Mouse (Mus musculus) ES-E14 (cell line): ENCODE measurements at regions not wholly inside any gene's neighbourhood (a gene's known extent, or its start where the extent isn't known, plus 50 kb on each side); places are given as distances from the start of the nearest gene placed in this dataset.

ENCODE experiments used
- DNase-seq: peaks from one replicate; pipeline ENCODE4 v3.0.0-alpha.2; 2013; ENCODE audit warnings: low read depth, low spot score
- H3K27ac ChIP-seq: 2 replicates; pipeline ENCODE4 v1.5.1; 2012; ENCODE audit warnings: low read depth, mild to moderate bottlenecking, low read length, moderate library complexity, mixed read lengths; ENCODE audit not compliant: poor library complexity, insufficient read depth, severe bottlenecking
- H3K36me3 ChIP-seq: 2 replicates; pipeline ENCODE4 v1.6.1; 2012; ENCODE audit warnings: mild to moderate bottlenecking, low read length, moderate library complexity, mixed read lengths; ENCODE audit not compliant: control insufficient read depth, poor library complexity, insufficient read depth, severe bottlenecking
- H3K4me1 ChIP-seq, 2 experiments: fragments of 150-350 bp in 1 of 2; sonication (generic) in 1 of 2; 2 replicates each; pipeline ENCODE4 v1.6.1; 2012; ENCODE audit warnings: low read length in 2 of 2, mild to moderate bottlenecking in 1 of 2, mixed read lengths in 1 of 2; ENCODE audit not compliant: control insufficient read depth in 2 of 2, insufficient read depth in 2 of 2, poor library complexity in 1 of 2
- H3K4me3 ChIP-seq, 2 experiments: fragments of 150-350 bp in 1 of 2; sonication (generic) in 1 of 2; 2 replicates each; pipeline ENCODE4 v1.5.1; 2012; ENCODE audit warnings: low read length in 2 of 2, low read depth in 1 of 2, mild to moderate bottlenecking in 1 of 2, mixed read lengths in 1 of 2; ENCODE audit not compliant: insufficient read depth in 1 of 2, poor library complexity in 1 of 2, severe bottlenecking in 1 of 2
- H3K9ac ChIP-seq: 2 replicates; pipeline ENCODE4 v1.6.1; 2012; ENCODE audit warnings: low read depth, mild to moderate bottlenecking, low read length, mixed read lengths; ENCODE audit not compliant: poor library complexity, insufficient read depth, severe bottlenecking
- H3K9me3 ChIP-seq: fragments of 150-350 bp; sonication (generic); 2 replicates; pipeline ENCODE4 v1.6.1; 2012; ENCODE audit warnings: low read depth, mild to moderate bottlenecking, low read length; ENCODE audit not compliant: control insufficient read depth, insufficient read depth
- CHD2 ChIP-seq: IDR thresholded peaks from 2 replicates; pipeline ENCODE4 v1.6.1; 2014; ENCODE audit warnings: mild to moderate bottlenecking, low read depth, low read length, inconsistent platforms
- HCFC1 ChIP-seq: IDR thresholded peaks from 2 replicates; pipeline ENCODE4 v1.6.1; 2012; ENCODE audit warnings: low read length, inconsistent platforms, borderline replicate concordance; ENCODE audit not compliant: insufficient read depth
- MAFK ChIP-seq: IDR thresholded peaks from 2 replicates; pipeline ENCODE4 v1.6.1; 2014; ENCODE audit warnings: mild to moderate bottlenecking, low read depth, low read length, inconsistent platforms; ENCODE audit not compliant: insufficient read depth
- ZC3H11A ChIP-seq: IDR thresholded peaks from 2 replicates; pipeline ENCODE4 v1.6.1; 2012; ENCODE audit warnings: low read depth, mild to moderate bottlenecking, inconsistent platforms, low read length, borderline replicate concordance
- ZNF384 ChIP-seq: IDR thresholded peaks from 2 replicates; pipeline ENCODE4 v1.6.1; 2012; ENCODE audit warnings: low read depth, low read length, inconsistent platforms
- in situ Hi-C, 2 experiments: fragments of 600-800 bp; cut with MboI; formaldehyde crosslinking; loops; one replicate each; pipeline ENCODE4 v1.15.1; 2025; ENCODE audit warnings: low sequenced_read_pairs in 2 of 2, inconsistent platforms in 1 of 2; ENCODE audit not compliant: unreplicated experiment in 2 of 2

- Histone ChIP-seq H3K27ac (no peak overlapping the region), H3K9ac (no peak overlapping the region), H3K4me3 (no peak overlapping the region), H3K36me3 (no peaks in the 10 kb centered on the region), H3K4me1 (peaks cover 6 to 11% of the 10 kb centered on the region in 2 experiments), H3K9me3 (no peaks in the 10 kb centered on the region)
- in situ Hi-C loops, result no loop called here
- TF ChIP-seq HCFC1, result no peak
- no peak for TF ChIP-seq MAFK
- no peak for TF ChIP-seq CHD2
- no peak for TF ChIP-seq ZC3H11A
- no peak for TF ChIP-seq ZNF384
- no peak for DNase-seq
Observed at GRCm38 (mm10) chr9:43387397-43387796, 76.7 kb downstream of the Trim29 start.

- no peaks in the 10 kb centered on the region for H3K36me3 ChIP-seq
- H3K4me3 ChIP-seq, result no peak overlapping the region
- no peak overlapping the region for H3K9ac ChIP-seq
- TF ChIP-seq ZNF384 (no peak), MAFK (no peak), ZC3H11A (no peak), CHD2 (no peak), HCFC1 (no peak)
- DNase-seq, result no peak
- no peak overlapping the region for H3K27ac ChIP-seq
- no peaks in the 10 kb centered on the region for H3K9me3 ChIP-seq
- H3K4me1 ChIP-seq, result peaks cover 6 to 11% of the 10 kb centered on the region in 2 experiments
- in situ Hi-C loops, result no loop called here
Observed at GRCm38 (mm10) chr9:43389491-43390083, 78.9 kb downstream of the Trim29 start.

DNA sequence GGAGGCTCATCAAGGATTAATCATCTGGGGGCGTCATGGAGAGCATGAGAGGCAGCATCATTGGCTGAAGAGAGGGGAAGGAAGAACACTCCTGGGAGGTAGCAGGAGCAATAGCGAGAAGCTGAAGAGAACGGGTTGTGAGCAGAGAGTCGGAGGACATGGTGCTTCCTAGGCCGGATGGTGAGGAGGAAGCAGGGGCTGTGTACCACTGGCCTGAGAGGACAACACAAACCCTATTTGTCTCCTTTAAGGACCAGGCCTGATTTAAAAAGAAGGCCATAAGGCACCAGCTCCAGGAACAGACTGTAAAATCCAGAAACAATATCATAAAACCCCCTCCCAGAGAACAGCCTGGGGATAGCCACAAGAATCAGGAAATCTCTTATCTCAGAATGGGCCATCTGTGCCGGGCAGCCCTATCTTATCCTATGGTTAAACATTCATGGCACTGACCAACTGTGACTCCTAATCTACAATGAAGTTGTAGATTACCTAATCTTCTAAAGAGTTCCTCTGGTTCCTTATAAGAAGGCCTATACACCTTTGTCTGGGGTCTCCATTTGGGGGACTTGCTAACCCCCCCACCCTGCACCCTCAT lies 81.9 kb downstream of the Trim29 start:
- no peak for DNase-seq
- in situ Hi-C loops, result no loop called here
- no peaks in the 10 kb centered on the region for H3K9me3 ChIP-seq
- no peak for TF ChIP-seq ZNF384
- no peak for TF ChIP-seq HCFC1
- TF ChIP-seq ZC3H11A, result no peak
- no peak for TF ChIP-seq CHD2
- TF ChIP-seq MAFK, result no peak
- peaks cover 6 to 19% of the 10 kb centered on the region in 2 experiments for H3K4me1 ChIP-seq
- H3K4me3 ChIP-seq, result no peak overlapping the region
- no peak overlapping the region for H3K9ac ChIP-seq
- H3K36me3 ChIP-seq, result no peaks in the 10 kb centered on the region
- no peak overlapping the region for H3K27ac ChIP-seq

DNA sequence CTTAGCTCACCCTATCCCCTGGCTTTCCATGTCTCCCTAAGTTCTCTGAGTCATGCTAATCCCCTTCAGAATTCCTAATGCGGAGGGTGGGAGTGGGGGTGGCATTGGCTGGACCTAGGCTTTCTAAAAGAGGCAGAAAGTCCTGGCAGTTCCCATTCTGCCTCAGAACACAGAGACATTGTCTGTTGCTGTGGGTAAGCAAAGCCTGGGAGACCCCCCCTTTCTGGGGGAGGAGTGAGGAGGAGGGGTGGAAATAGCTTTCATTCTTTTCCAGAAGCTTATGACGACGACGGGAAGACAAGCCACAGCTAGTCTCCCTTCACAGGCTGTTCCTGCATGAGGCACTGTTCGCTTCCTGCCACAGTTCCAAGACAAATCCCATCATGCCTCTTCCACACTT lies 83.6 kb downstream of the Trim29 start:
- TF ChIP-seq CHD2 (no peak), ZC3H11A (no peak), MAFK (no peak), HCFC1 (no peak), ZNF384 (no peak)
- no peaks in the 10 kb centered on the region for H3K36me3 ChIP-seq
- peaks cover 5 to 15% of the 10 kb centered on the region in 2 experiments for H3K4me1 ChIP-seq
- no peaks in the 10 kb centered on the region for H3K9me3 ChIP-seq
- H3K27ac ChIP-seq, result no peak overlapping the region
- no peak overlapping the region for H3K4me3 ChIP-seq
- H3K9ac ChIP-seq, result no peak overlapping the region
- DNase-seq, result no peak
- in situ Hi-C loops, result no loop called here
